Mouse (Mus musculus) neutrophil, adult 65 days (primary cell): Measurements from ENCODE around the gene Lmntd1. TPM values are rescaled to one million over a fixed set of nuclear protein-coding genes. Genes with fewer than 3 reads are reported as not detected.

Experiments
- total RNA-seq: library from RNA; stranded (reverse); gene quantifications from 2 replicates; pipeline ENCODE4 v1.2.4, GENCODE M21; 2023

Lmntd1 gene
- not detected in 2 replicates for total RNA-seq

DNA sequence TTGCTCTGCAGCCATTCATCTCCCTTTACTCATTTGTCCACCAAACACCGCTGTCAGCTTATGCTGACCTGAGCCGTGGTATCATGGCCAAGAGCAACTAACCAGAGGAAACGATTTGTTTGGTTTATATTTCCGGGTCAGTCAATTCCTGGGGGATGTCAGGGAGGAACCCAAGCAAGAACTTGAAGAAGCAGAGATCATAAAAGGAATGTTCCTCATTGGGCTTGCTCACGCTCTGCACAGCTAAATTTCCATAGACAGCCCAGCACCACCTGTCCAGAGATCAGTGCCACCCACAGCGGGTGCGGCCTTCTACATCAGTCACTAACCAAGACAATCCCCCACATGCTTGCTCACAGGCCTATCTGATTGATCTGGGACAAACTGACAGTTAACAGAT, at the start of gene Lmntd1:
Gene Lmntd1 (minus strand): TSS at position 101 of the 400 bp plus-strand sequence.

DNA sequence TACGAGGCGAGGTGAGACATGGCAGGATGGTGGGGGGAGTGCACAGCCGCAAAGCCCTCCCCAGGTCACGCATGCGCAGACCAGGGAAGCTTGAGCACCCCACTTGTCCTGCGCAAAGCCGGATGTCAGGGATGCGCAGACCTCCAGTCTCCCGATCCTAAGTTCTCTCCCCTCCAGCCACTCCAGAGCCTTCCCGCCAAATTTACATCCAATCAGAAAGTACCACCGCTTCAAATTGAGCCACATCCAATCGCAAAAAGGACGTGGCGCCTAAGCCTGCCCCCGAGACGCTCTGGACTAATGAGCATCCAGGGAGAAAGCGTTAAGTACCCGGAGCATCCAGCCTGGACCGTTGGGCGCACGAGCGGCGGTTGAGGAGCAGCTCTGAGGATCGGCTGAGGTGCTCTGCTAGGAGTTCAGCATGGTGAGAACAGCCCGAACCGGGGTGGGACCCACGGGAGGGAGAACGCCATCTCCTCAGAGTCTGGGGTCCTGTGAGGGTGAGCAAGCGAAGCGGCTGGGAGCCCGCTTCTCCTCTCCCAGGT, 1.6 kb upstream of the Lmntd1 start, which contains the start of gene Tuba3b:
Gene Tuba3b (plus strand): TSS at position 92 of the 545 bp plus-strand sequence.

Other genes with a start within 250 kb of the Lmntd1 start
- gene Tuba3b, start 1.4 kb upstream of the Lmntd1 start, total RNA-seq: not detected in 2 replicates
- 7.9 and 8.1 TPM in 2 replicates for gene Rassf8, start 132.4 kb upstream of the Lmntd1 start, total RNA-seq